Mouse (Mus musculus): ENCODE results near the gene Nr1h4.

The Nr1h4 gene

GRCm38 (mm10) chr10:89521790-89522431, 11.5 kb downstream of the Nr1h4 start:
- DNase-seq (ENCODE audit: low spot score in 2 of 2) = no peak

GRCm38 (mm10) chr10:89520381-89520780, 13.0 kb downstream of the Nr1h4 start:
- no peak for DNase-seq (ENCODE audit: low spot score in 2 of 2)

- no peak for DNase-seq (ENCODE audit: low spot score in 2 of 2)
Observed at GRCm38 (mm10) chr10:89519226-89519625, 14.2 kb downstream of the Nr1h4 start.

GRCm38 (mm10) chr10:89518365-89518764, 15.0 kb downstream of the Nr1h4 start:
- no peak for DNase-seq (ENCODE audit: low spot score in 2 of 2)

GRCm38 (mm10) chr10:89515813-89516212, 17.6 kb downstream of the Nr1h4 start:
- DNase-seq (ENCODE audit: low spot score in 2 of 2) = no peak

- DNase-seq (ENCODE audit: low spot score in 2 of 2) = no peak
Observed at GRCm38 (mm10) chr10:89512562-89512961, 20.8 kb downstream of the Nr1h4 start.

GRCm38 (mm10) chr10:89510547-89510946, 22.8 kb downstream of the Nr1h4 start:
- peak in 1 of 2 experiments; percentile 5 for DNase-seq (ENCODE audit: low spot score in 2 of 2)

- DNase-seq (ENCODE audit: low spot score in 2 of 2) = no peak
Observed at GRCm38 (mm10) chr10:89508567-89508966, 24.8 kb downstream of the Nr1h4 start.

GRCm38 (mm10) chr10:89506479-89506878, 26.9 kb downstream of the Nr1h4 start:
- DNase-seq (ENCODE audit: low spot score in 2 of 2) = no peak

- no peak for DNase-seq (ENCODE audit: low spot score in 2 of 2)
Observed at GRCm38 (mm10) chr10:89505592-89505955, 27.8 kb downstream of the Nr1h4 start.

- DNase-seq (ENCODE audit: low spot score in 2 of 2) = no peak
Observed at GRCm38 (mm10) chr10:89504952-89505591, 28.3 kb downstream of the Nr1h4 start.

GRCm38 (mm10) chr10:89502986-89503560, 30.3 kb downstream of the Nr1h4 start:
- DNase-seq (ENCODE audit: low spot score in 2 of 2) = no peak

- no peak for DNase-seq (ENCODE audit: low spot score in 2 of 2)
Observed at GRCm38 (mm10) chr10:89501902-89502301, 31.5 kb downstream of the Nr1h4 start.

GRCm38 (mm10) chr10:89495537-89495936, 37.8 kb downstream of the Nr1h4 start:
- no peak for DNase-seq (ENCODE audit: low spot score in 2 of 2)

GRCm38 (mm10) chr10:89491321-89491720, 42.1 kb downstream of the Nr1h4 start:
- no peak for DNase-seq (ENCODE audit: low spot score in 2 of 2)

- no peak for DNase-seq (ENCODE audit: low spot score in 2 of 2)
Observed at GRCm38 (mm10) chr10:89490250-89490649, 43.1 kb downstream of the Nr1h4 start.

GRCm38 (mm10) chr10:89489459-89489858, 43.9 kb downstream of the Nr1h4 start:
- no peak for DNase-seq (ENCODE audit: low spot score in 2 of 2)

GRCm38 (mm10) chr10:89486995-89487742, 46.2 kb downstream of the Nr1h4 start:
- DNase-seq (ENCODE audit: low spot score in 2 of 2) = no peak

- no peak for DNase-seq (ENCODE audit: low spot score in 2 of 2)
Observed at GRCm38 (mm10) chr10:89484907-89485306, 48.5 kb downstream of the Nr1h4 start.

- no peak for DNase-seq (ENCODE audit: low spot score in 2 of 2)
Observed at GRCm38 (mm10) chr10:89483812-89484602, 49.4 kb downstream of the Nr1h4 start.

GRCm38 (mm10) chr10:89483113-89483512, 50.3 kb downstream of the Nr1h4 start:
- DNase-seq (ENCODE audit: low spot score in 2 of 2) = no peak
